Mouse (Mus musculus) cerebellum, postnatal 10 days (tissue): Measurements from ENCODE around the gene Taf5l.

Experiments
- DNase-seq, 2 experiments: peaks; one replicate each; pipeline ENCODE4 v3.0.0; 2021; ENCODE audit warnings: mixed read lengths in 2 of 2

Taf5l gene

DNA sequence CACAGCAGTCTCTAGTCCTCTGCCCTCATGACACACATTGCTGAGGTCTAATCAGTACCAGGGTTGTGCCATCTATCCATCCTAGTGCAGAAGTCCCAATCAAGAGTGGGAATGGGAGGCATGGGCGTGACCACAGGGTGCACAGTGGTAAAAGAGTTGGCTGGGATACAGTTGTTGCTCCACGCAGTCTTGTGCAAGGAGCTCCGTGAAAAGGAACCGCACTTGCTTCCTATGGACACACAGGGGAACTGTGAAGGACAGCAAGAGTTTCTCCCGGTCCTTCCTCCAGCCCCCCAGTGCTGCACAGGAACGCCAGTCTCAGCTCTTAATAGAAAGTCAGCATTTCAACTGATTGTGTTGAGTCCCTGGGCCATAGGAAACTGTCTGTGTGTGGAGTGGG, 61.7 kb downstream of the Taf5l start:
- DNase-seq, result no peak

DNA sequence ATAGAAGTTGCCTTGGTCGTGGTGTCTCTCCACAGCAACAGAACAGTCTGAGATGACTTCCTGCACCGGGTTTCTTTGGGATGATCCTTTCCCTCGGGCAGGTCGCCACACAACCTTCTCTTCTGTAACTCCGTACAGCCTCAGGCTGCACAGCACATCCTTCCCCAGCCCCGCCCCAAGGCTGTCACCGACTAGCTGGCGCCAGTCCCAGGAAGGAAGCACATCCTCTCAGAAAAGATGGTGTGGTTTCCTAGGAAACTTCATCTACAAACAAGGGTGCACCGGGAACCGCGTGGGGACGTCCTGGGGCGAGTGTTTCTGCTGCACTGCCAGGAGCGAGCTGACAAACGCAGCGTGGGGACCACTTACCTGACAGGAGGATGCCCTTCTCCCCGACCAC, 63.1 kb downstream of the Taf5l start:
- DNase-seq, result no peak

DNA sequence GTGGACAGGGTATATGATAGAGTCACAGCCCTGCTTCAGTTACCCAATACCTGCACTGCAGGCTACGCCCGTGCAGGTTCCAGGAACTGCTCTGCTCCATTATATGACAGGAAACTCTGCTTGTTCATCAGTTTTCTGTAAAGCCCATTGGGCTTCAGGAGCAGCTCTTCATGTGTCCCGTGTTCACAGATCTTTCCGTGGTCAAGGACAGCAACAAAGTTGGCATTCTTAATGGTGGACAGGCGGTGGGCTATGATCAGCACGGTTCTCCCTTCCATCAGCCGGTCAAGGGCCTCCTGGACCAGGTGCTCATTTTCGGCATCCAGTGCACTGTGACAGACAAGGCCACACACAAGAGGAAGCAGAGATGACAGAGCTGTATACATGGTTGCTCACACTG, 67.0 kb downstream of the Taf5l start:
- DNase-seq, result no peak

DNA sequence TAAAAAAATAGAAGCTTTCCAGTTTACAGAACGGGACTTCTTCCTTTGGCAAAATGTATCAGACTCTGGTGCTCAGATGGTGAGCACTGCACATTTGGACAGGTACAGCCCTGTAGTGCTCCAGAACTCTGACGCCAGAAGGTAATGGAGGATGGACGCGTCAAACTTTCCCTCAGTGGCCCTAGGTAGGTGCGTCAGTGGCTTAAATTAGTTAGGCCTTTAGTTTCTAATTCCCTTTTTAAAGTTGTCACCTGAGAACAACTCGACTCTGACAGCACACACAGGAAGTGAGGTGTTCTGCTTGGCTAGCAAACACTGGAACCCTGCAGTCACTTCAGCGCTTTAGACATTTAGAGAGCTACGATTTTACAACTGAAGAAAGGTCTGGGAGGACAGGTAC, 67.5 kb downstream of the Taf5l start:
- DNase-seq, result no peak

DNA sequence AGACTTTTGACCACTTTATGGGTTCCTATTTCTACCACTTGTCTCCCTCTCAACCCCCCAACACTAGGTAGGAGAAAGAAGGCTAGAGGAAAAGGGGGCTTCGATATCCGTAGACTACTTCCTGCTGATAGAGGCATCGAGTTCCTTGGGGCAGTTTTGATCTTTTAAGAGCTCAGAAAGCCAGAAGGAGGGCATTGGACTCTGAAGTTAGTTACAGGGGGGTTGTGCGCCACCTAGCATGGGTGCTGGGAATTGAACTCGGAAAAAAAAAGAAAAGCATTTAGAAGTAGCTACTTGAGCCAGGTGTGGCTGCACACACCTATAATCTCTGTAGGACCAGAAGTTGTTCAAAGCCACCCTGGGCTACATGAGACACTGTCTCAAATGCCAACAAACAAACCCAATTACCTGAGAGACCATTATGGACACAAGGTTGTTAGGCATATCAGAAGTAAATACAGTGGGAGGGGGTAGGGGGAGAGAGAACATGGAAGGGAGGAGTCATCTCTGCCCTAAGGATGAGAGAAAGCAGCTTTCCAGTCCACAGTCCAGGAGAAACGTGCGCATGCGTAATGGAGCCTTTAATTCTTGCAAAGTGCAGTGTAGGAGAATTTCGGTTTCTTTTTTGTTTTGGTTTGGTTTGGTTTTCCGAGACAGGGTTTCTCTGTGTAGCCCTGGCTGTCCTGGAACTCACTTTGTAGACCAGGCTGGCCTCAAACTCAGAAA, 71.0 kb downstream of the Taf5l start:
- DNase-seq, result peak; percentile 69 to 70

DNA sequence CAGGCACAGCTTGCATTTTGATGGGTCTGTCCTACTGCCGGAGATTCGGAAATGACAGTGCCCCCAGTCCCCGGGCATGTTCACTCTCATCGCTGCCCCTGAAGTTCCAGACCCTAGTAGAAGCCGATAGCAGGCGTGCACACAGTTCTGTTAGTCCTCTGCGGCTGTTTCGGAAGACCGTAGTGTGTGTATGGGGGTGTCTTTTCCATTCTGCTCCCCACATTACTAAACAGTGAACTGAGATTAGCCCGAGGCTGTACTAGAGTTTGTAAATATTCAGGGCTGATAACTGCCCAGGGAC, 71.6 kb downstream of the Taf5l start:
- no peak for DNase-seq

DNA sequence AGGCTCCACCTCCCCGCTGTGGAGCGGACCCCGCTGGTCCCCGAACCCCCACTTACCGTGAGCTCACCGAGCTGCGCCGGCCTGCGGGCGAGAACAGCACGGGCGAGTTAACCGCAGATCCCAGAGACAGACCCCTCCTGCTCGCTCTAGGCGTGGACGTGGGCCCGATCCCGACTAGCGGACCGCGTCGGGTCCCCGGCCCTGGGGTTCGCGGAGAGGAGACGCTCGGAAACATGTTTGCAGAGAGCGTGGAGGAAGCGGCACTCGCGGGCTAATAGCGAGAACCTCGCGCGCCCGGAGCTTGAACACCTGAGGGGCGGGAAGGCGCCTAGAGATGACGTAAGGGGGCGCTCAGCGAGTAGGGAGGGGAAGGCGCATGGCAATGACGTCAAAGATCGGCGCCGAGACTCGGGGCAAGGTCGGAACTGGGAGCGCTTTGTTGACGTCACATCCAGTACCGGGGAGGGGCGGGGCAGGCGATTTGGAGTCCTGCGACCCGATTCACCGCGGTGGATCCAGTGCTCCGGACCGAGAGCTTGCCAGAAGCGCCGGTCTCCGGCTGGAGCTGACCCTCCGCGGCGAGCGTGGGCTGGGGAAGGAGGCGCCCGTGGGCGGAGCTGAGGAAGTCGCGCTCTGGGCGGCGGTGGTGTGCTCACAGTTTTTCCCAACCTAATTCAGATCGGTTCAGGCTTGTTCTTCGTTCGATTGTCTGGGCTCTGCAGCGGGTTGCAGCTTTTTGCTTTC, 72.1 kb downstream of the Taf5l start, which contains the start of gene Nup133:
Gene Nup133, minus strand, starts transcription at position 324 of the 744 bp plus-strand sequence.
- DNase-seq, result peak; percentile 100
